Mouse (Mus musculus): Measurements from ENCODE around the gene Unc45a. TPM values are rescaled to one million over a fixed set of nuclear protein-coding genes. Genes with fewer than 3 reads are reported as not detected.
A peak's percentile ranks its signal among the peaks of the same experiment; 100 is the strongest.

The Unc45a gene
- polyA plus RNA-seq, 1 experiment from 2014 or later: 61.7 TPM

DNA sequence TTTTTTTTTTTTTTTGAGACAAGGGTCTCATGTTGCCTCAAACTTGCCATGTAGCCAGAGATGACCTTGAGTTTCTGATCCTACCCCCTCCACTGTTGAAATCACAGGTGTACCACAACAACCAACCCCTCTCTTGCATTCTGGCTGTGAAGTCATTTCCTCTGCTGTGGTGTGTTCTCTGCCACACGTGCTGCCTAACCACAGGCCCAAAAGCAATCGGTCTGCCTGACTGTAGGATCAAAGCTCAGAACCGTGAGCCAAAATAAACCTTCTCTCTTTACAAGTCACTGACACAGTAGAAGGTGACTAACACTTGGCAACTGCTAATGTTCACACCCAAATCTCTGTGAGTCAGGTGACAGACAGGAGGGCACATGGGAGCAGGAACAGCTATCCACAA, 19.6 kb upstream of the Unc45a start:
- Histone ChIP-seq H3K4me2 (no peak overlapping the region), H3K9me3 (no peaks in the 10 kb centered on the region), H3K9ac (no peak overlapping the region), H3K4me1 (replicated peaks) (peaks cover 18% of the 10 kb centered on the region), H3K27me3 (no peaks in the 10 kb centered on the region), H3K36me3 (peaks cover 96% of the 10 kb centered on the region), H3K27ac (replicated peaks) (no peak overlapping the region), H3K4me3 (no peak overlapping the region)
- 67% methylated on average over 3 of the region's 3 CpGs for WGBS
- ATAC-seq (ENCODE audit: low read depth): no peak

DNA sequence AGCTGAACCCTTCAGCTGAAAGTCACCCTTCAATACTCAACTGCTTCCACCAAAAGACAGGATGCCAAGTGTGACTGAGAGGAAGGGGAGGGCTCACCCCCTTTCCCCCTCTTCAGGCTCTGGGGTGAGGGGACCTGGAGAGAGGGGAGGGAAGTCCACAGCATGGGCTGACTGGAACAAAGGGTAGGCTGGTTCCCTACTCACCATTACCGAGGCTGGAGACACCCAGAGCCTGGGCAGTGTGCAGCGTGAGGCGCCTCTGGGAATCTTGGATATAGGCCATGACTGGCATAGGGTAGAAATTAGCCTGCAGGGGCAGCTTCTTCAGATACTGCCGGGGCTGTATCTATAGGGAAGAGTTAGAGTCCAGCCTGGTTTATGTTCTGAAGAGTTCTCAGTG, 17.2 kb upstream of the Unc45a start:
- H3K9ac ChIP-seq: no peak overlapping the region
- no peak overlapping the region for H3K4me2 ChIP-seq
- no peaks in the 10 kb centered on the region for H3K9me3 ChIP-seq
- no peaks in the 10 kb centered on the region for H3K27me3 ChIP-seq
- H3K36me3 ChIP-seq: peaks cover 95% of the 10 kb centered on the region
- no peak overlapping the region for H3K27ac ChIP-seq (replicated peaks)
- WGBS: 62% methylated on average over 4 of the region's 4 CpGs
- no peak; the same call in 1 of the 2 replicates for ATAC-seq (ENCODE audit: low read depth)
- peaks cover 18% of the 10 kb centered on the region for H3K4me1 ChIP-seq (replicated peaks)
- no peak overlapping the region for H3K4me3 ChIP-seq

DNA sequence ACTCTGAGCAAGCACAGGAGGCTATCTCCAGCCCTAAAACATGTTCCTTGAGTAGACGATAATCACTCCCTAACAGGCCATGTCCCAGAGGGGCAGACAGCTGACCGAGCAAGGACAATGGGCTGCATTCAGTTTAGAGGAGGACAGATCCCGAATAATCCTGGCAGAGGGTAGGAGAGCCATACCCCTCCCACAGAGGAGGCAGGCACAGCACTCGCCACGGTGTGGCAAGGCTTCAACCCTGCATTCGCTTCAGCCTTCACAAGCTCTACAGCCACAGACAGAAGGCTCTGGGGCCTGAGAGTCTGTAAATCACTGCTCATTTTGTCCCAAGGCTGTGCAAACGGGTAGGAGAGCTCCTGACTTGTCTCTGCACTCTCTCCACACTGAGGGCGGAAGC, 16.4 kb upstream of the Unc45a start:
- WGBS: 17% methylated on average over 8 of the region's 8 CpGs
- Histone ChIP-seq H3K4me3 (no peak overlapping the region), H3K27ac (replicated peaks) (peak overlapping the region; percentile 54), H3K36me3 (peaks cover 95% of the 10 kb centered on the region), H3K4me1 (replicated peaks) (peaks cover 18% of the 10 kb centered on the region), H3K27me3 (no peaks in the 10 kb centered on the region), H3K9ac (0 out of 2 replicates have a peak overlapping the region, but pooled peaks have one; percentile 22), H3K4me2 (no peak overlapping the region), H3K9me3 (no peaks in the 10 kb centered on the region)
- ATAC-seq (ENCODE audit: low read depth): peak; percentile 59; the same call in 1 of the 2 replicates

DNA sequence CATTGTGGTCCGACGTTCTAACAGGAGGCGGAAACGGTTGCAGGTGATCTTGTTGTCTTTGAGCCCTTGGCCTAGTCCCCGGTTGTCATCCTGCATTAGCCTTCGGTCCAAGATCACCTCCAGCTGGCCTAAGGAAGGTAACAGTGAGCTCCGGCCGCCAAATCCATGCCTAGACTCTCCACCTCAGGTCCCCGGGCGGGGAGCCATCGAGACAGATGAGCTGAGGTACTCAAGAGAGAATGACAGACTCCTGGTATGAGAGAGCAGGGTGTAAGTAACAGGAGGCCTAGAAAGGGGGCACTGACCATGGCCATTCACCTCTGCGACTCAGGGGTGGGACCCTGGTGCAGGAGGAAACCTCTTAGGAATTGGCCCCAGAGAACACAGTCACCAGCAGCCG, 15.5 kb upstream of the Unc45a start:
- Histone ChIP-seq H3K4me2 (no peak overlapping the region), H3K27ac (replicated peaks) (peak overlapping the region; percentile 54), H3K9ac (no peak overlapping the region), H3K27me3 (no peaks in the 10 kb centered on the region), H3K4me3 (no peak overlapping the region), H3K9me3 (no peaks in the 10 kb centered on the region), H3K4me1 (replicated peaks) (peaks cover 18% of the 10 kb centered on the region), H3K36me3 (peaks cover 94% of the 10 kb centered on the region)
- no peak for ATAC-seq (ENCODE audit: low read depth)
- WGBS: 86% methylated on average over 13 of the region's 13 CpGs

DNA sequence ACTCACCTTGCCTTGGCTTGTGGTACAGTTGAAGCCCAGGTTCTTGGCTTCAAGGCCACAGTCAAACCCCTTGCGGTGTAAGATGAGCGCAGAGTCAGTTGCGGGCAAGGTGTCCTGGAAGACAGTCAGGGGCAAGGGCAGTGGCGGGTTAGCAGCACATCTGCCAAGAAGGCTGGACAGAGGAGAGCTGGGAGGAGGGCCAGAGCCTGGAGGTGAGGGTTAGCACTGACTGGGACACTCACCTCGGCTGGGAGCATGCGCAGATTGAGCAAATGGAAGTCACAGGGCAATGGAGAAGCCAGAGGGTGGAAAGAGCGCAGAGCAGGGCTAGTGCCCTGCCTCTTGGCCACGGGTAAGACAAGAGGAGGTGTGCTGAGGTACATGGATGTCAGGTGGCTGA, 12.1 kb upstream of the Unc45a start:
- WGBS: 96% methylated on average over 8 of the region's 8 CpGs
- H3K4me2 ChIP-seq: no peak overlapping the region
- H3K9ac ChIP-seq: no peak overlapping the region
- no peaks in the 10 kb centered on the region for H3K27me3 ChIP-seq
- H3K36me3 ChIP-seq: peaks cover 82% of the 10 kb centered on the region
- H3K4me3 ChIP-seq: no peak overlapping the region
- no peak overlapping the region for H3K27ac ChIP-seq (replicated peaks)
- no peak for ATAC-seq (ENCODE audit: low read depth)
- peaks cover 18% of the 10 kb centered on the region for H3K4me1 ChIP-seq (replicated peaks)
- no peaks in the 10 kb centered on the region for H3K9me3 ChIP-seq

DNA sequence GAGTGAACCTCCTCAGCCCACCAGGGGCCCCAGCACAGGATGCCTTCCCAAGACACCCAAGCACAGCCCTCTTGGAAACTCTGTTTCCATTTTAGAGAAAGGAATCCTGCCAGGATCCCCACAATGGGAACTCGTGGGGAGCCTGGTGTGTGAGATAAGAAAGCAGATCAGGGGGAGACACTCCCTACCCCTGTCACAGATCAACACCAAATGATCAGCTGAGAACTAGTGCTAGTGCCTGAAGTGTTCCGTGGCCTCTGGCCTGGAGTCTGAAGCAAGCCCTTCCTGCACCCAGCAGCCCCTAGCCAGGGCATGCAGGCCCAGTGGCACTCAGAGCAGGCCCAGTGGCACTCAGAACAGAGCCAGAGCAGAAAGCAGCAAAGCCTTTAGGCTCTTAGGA, 10.0 kb upstream of the Unc45a start:
- no peak overlapping the region for H3K4me2 ChIP-seq
- no peaks in the 10 kb centered on the region for H3K9me3 ChIP-seq
- no peak for ATAC-seq (ENCODE audit: low read depth)
- H3K4me3 ChIP-seq: no peak overlapping the region
- WGBS: 77% methylated on average over 2 of the region's 2 CpGs
- no peak overlapping the region for H3K9ac ChIP-seq
- H3K4me1 ChIP-seq (replicated peaks): peaks cover 15% of the 10 kb centered on the region; the same call in 1 of the 2 replicates
- no peaks in the 10 kb centered on the region for H3K27me3 ChIP-seq
- peaks cover 61% of the 10 kb centered on the region for H3K36me3 ChIP-seq
- H3K27ac ChIP-seq (replicated peaks): no peak overlapping the region

DNA sequence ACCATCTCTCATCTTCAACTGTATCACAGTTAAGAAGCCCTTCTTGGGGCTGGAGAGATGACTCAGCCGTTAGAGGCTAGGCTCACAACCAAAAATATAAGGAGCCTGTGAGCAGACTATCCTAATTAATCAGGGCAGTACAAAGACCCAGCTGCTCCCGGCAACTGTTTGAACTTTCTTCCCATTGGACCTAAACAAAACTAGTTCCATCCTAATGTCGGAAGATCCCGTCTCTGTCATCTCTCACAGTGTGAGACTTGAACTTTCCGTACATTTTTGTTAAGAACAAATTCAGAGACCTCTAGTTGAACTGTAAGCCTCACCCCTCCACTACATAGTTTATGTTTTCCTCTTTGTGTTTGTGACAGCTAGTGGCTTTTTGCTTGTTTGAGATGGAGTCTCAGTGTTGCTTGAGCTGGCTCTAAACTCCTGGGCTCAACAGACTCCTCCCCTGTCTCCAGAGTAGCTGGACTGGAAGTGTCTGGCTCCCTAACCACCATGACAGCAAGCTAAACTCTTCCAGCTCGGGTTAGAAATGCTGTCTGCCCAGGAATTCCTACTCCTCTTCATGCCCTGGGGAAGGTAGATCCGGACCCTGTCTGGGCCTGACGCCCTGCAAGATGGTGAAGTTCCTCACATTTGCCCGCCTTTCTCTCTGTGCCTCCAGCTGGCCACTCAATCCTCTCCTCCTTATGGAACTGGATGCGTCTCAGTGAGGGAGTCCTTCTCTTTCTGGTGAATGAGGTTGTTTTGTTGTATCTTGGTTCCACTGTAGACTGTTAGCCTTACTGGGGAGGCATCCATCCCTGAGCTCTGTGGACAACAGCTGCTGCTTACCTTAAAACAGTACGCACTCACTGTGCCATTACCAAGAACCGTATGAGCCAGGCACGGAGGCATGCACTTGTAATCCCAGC, 7.1 kb upstream of the Unc45a start:
- ATAC-seq (ENCODE audit: low read depth): no peak
- Histone ChIP-seq H3K4me1 (replicated peaks) (peaks cover 22% of the 10 kb centered on the region), H3K27me3 (no peaks in the 10 kb centered on the region), H3K4me3 (no peak overlapping the region), H3K9ac (no peak overlapping the region), H3K9me3 (no peaks in the 10 kb centered on the region), H3K27ac (replicated peaks) (peak overlapping the region; percentile 57), H3K4me2 (no peak overlapping the region), H3K36me3 (peaks cover 37% of the 10 kb centered on the region)
- WGBS: 62% methylated on average over 13 of the region's 13 CpGs

DNA sequence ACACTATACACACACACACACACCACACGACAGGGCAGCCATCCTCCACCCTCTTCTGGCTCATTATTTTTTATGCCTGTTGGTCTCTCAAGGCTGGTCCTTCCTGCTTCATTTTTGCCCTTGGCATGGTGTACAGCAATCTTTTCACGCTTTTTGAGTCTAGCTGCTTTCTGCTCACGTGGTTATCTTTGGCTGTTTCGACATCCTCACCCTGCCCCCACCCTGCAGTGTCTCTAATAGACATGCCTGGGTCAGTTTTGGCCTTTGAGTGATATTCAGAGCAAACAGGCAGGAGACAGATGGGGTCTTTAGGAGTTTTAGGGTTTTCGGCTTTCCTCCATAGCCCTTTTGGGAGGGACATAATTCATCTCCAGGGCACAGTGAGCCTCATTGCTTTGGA, 6.0 kb upstream of the Unc45a start:
- Histone ChIP-seq H3K27ac (replicated peaks) (no peak overlapping the region), H3K9me3 (no peaks in the 10 kb centered on the region), H3K36me3 (peaks cover 27% of the 10 kb centered on the region), H3K4me1 (replicated peaks) (peaks cover 32% of the 10 kb centered on the region), H3K4me2 (no peak overlapping the region), H3K4me3 (no peak overlapping the region), H3K9ac (no peak overlapping the region), H3K27me3 (no peaks in the 10 kb centered on the region)
- no peak for ATAC-seq (ENCODE audit: low read depth)
- WGBS: 81% methylated on average over 5 of the region's 5 CpGs

DNA sequence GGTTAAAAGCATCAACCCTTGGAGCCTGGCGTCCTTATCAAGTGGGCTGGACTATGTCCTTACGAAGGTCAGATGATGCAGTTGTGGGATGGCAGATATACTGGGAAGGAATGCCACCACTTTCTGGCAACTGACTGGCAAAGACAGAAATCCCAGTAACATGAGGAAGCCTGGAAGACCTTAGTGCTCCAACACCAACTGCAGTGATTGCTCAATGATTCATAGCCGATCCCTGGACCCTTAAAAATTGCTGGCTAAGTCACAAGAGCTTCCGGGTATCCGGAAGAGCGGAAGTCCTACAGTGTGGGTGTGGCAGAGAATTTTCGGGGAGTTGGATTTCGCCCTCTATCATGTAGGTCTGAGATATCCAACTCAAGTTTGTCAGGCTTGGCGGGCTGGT, 5.4 kb upstream of the Unc45a start:
- Histone ChIP-seq H3K27ac (replicated peaks) (no peak overlapping the region), H3K9me3 (no peaks in the 10 kb centered on the region), H3K4me3 (no peak overlapping the region), H3K4me2 (no peak overlapping the region), H3K27me3 (no peaks in the 10 kb centered on the region), H3K4me1 (replicated peaks) (peaks cover 38% of the 10 kb centered on the region), H3K36me3 (peaks cover 21% of the 10 kb centered on the region), H3K9ac (no peak overlapping the region)
- WGBS: 95% methylated on average over 9 of the region's 9 CpGs
- ATAC-seq (ENCODE audit: low read depth): no peak

DNA sequence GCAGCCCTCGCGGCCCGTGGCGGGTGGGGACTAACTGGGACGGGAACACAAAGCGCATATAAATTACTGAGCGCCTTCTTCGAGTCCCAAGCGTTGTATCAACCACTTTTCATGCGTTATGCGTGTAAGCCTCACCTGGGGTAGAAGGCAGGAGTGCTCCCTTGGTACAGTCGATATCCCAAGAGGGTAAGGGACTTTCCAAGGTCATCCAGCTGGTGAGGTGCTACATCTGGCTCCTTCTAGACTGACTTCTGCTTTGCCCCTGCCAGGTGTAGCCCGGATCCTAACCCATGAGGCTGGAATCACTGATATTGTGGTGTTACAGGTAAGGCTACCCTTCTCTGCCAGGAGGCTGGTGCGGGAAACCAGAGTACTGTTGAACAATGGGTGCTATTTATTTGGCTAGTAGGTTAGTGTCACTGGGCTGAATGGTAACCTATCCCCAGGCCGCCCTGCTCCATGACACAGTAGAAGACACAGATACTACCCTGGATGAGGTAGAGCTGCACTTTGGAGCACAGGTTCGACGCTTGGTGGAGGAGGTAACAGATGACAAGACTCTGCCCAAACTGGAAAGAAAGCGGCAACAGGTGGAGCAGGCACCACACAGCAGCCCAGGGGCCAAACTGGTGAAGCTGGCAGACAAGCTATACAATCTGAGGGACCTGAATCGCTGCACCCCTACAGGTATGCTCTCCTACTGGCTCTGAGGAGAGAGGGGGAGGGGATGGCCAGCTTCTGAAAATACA, 2.6 kb upstream of the Unc45a start:
- ATAC-seq (ENCODE audit: low read depth): 0 out of 2 replicates have a peak, but pooled peaks have one; percentile 0
- Histone ChIP-seq H3K9ac (peak overlapping the region; percentile 79), H3K9me3 (no peaks in the 10 kb centered on the region), H3K27me3 (no peaks in the 10 kb centered on the region), H3K4me1 (replicated peaks) (peaks cover 57% of the 10 kb centered on the region), H3K36me3 (no peaks in the 10 kb centered on the region), H3K27ac (replicated peaks) (peak overlapping the region; percentile 81), H3K4me2 (peak overlapping the region; percentile 77), H3K4me3 (peak overlapping the region; percentile 47)
- WGBS: 25% methylated on average over 19 of the region's 19 CpGs

DNA sequence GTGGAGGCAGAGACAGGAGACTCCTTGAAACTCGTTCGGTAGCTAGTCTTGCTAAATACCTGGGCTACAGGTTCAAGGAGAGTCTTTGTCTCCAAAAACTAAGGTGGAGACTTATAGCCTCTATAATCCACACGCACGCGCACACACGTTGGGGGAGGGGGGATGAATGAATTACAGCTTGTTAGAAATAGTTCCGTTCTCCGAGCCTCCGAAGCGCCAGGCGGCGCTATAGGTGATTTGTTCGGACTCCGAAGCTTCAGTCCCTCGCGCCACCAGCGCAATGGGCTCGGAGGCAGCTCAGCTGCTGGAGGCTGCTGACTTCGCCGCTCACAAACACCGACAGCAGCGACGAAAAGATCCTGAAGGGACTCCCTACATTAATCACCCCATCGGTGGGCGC, 2.1 kb upstream of the Unc45a start, which contains the start of gene Hddc3:
Hddc3 (plus strand) TSS at position 247 of the 400 bp plus-strand sequence.
- peaks cover 2% of the 10 kb centered on the region; the same call in 1 of the 2 replicates for H3K36me3 ChIP-seq
- peak within 1 kb of the TSS; percentile 77 for H3K4me2 ChIP-seq
- under 1% methylated on average over 25 of the region's 25 CpGs for WGBS
- peak; percentile 14 for ATAC-seq (ENCODE audit: low read depth)
- peaks cover 60% of the 10 kb centered on the region for H3K4me1 ChIP-seq (replicated peaks)
- H3K9me3 ChIP-seq: no peaks in the 10 kb centered on the region
- H3K27ac ChIP-seq (replicated peaks): peak within 1 kb of the TSS; percentile 81
- peak within 1 kb of the TSS; percentile 79 for H3K9ac ChIP-seq
- no peaks in the 10 kb centered on the region for H3K27me3 ChIP-seq
- peak within 1 kb of the TSS; percentile 47 for H3K4me3 ChIP-seq

DNA sequence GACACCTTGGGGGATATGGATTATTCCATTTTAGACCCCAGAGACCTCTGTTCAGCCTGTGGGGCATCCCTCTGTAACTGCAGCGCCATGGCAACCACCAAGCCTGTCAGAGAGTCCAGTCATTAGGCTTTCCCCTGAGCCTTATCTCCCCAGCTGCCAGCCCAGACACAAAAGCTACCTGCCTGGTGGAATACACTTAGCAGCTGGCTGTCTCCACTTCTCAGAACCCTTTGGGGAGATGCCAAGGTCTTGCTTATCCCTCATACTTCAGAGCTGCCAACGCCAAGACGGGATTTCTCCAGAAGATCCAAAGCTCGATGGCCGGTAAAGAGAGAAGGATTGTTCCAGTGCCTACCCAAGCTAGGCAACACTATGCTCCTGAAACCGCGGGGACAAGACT, 988 bp upstream of the Unc45a start:
- Histone ChIP-seq H3K36me3 (peaks cover 13% of the 10 kb centered on the region), H3K4me3 (no peak overlapping the region), H3K9ac (no peak overlapping the region), H3K27me3 (no peaks in the 10 kb centered on the region), H3K4me2 (0 out of 2 replicates have a peak overlapping the region, but pooled peaks have one; percentile 93), H3K27ac (replicated peaks) (peak overlapping the region; percentile 7), H3K4me1 (replicated peaks) (peaks cover 59% of the 10 kb centered on the region), H3K9me3 (no peaks in the 10 kb centered on the region)
- WGBS: 62% methylated on average over 7 of the region's 7 CpGs
- ATAC-seq (ENCODE audit: low read depth): no peak

All from neural tube, embryonic 13.5 days (tissue).